Mouse (Mus musculus) heart, embryonic 12.5 days (tissue): ENCODE measurements around the gene Ube2g1. TPM values are rescaled to one million over a fixed set of nuclear protein-coding genes. Genes with fewer than 3 reads are reported as not detected.
A peak's percentile ranks its signal among the peaks of the same experiment; 100 is the strongest.
"Not testable (repeated sequence)": the region's sequence is repeated elsewhere in the genome, so short reads cannot be mapped to it uniquely, and the experiment has no call there.

Experiments
- ATAC-seq: fragments of 200-750 bp; cut with Nextera tagmentation; 2 replicates; pipeline ENCODE4 v1.8.0; 2017; ENCODE audit warnings: moderate TSS enrichment, moderate library complexity; ENCODE audit not compliant: insufficient number of reproducible peaks, low FRiP score
- H3K27ac ChIP-seq: fragments of 300-500 bp; sonication (generic); 2 replicates; pipeline ENCODE4 v1.5.1; 2016; ENCODE audit warnings: mild to moderate bottlenecking, moderate library complexity; ENCODE audit not compliant: poor library complexity, severe bottlenecking
- H3K27me3 ChIP-seq: fragments of 300-500 bp; sonication (generic); replicated peaks from 2 replicates; pipeline ENCODE4 v1.6.1; 2016; ENCODE audit warnings: mild to moderate bottlenecking, moderate library complexity
- H3K36me3 ChIP-seq: fragments of 300-500 bp; sonication (generic); 2 replicates; pipeline ENCODE4 v1.6.1; 2016; ENCODE audit warnings: mild to moderate bottlenecking, moderate library complexity
- H3K4me1 ChIP-seq: fragments of 300-500 bp; sonication (generic); replicated peaks from 2 replicates; pipeline ENCODE4 v1.6.1; 2016; ENCODE audit warnings: mild to moderate bottlenecking
- H3K4me2 ChIP-seq: fragments of 300-500 bp; sonication (generic); 2 replicates; pipeline ENCODE4 v1.6.1; 2016; ENCODE audit warnings: mild to moderate bottlenecking, moderate library complexity
- H3K4me3 ChIP-seq: fragments of 300-500 bp; sonication (generic); 2 replicates; pipeline ENCODE4 v1.5.1; 2016; ENCODE audit warnings: mild to moderate bottlenecking
- H3K9ac ChIP-seq: fragments of 300-500 bp; sonication (generic); 2 replicates; pipeline ENCODE4 v1.6.1; 2016; ENCODE audit warnings: mild to moderate bottlenecking, moderate library complexity
- H3K9me3 ChIP-seq: fragments of 300-500 bp; sonication (generic); replicated peaks from 2 replicates; pipeline ENCODE4 v1.6.1; 2016; ENCODE audit warnings: mild to moderate bottlenecking, moderate library complexity
- WGBS: fragments of 180-500 bp; shearing (Covaris S2); methylation state at CpG from one replicate; pipeline ENCODE4 v1.1.7; 2016; 5-methylcytosine and 5-hydroxymethylcytosine counted together
- polyA plus RNA-seq: library from polyadenylated mRNA; unstranded; fragments of >200 nt; fragmentation: Nextera tagmentation; extraction: Ambion mirVana; gene quantifications from 2 replicates; pipeline ENCODE4 v1.2.1, GENCODE M21; 2016

Ube2g1 gene
- polyA plus RNA-seq, 1 experiment from 2014 or later: 68.5 TPM

DNA sequence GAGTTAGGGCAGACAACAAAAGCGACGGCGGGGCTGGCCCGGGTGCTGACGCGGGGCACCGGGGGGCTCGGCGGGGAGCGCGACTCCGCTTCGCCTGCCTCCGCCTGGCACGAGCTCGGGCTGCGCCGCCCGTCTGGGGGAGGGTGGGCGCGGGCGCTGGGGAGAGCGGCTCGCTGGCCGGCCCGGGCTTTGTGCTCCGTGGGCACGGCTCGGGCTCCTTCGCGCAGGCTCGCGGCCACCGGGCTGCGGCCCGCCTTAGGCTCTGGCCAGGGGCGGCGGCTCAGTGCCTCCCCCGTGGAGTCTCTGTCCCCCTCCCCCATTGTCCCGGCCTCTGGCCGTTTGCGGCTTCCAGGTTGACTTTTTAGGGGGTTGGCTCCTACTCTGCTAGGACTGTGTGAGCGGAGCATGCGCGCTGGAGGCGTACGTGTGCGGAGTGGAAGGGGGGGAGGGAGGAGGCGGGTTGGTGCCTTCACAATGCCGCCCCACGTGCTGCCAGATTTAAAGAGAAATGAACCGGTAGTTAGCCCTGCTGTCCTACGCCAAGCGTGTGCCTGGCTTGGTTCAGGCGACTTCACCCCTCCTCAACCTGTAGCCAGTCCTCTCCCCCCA lies 1.1 kb downstream of the Ube2g1 start:
- no peaks in the 10 kb centered on the region for H3K36me3 ChIP-seq
- under 1% methylated on average over 54 of the region's 55 CpGs for WGBS
- ATAC-seq: peak; percentile 90
- peak overlapping the region; percentile 98 for H3K27ac ChIP-seq
- H3K4me3 ChIP-seq: peak overlapping the region; percentile 88
- no peaks in the 10 kb centered on the region for H3K9me3 ChIP-seq
- peaks cover 13% of the 10 kb centered on the region for H3K4me1 ChIP-seq
- peak overlapping the region; percentile 96 for H3K9ac ChIP-seq
- peak overlapping the region; percentile 63 for H3K4me2 ChIP-seq
- H3K27me3 ChIP-seq: no peaks in the 10 kb centered on the region

DNA sequence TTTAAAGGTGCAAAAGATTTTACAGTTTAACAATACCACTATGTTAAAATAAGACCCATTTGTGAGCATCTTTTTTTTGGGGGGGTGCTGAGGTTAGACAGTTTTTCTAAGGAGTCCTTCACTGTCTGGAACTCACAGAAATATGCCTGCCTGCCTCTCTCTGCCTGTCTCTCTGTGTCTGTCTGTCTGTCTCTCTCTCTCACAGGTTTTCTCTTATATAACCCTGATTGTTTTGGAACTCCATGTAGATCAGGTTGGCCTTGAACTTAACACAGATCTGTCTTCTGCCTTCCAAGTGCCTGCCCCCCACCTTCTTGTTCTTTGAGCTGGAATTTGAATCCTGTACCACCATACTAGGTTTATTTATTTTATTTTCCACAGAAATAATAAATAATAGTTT lies 2.2 kb downstream of the Ube2g1 start:
- ATAC-seq: no peak
- H3K27ac ChIP-seq: no peak overlapping the region
- peaks cover 13% of the 10 kb centered on the region for H3K4me1 ChIP-seq
- H3K36me3 ChIP-seq: no peaks in the 10 kb centered on the region
- H3K27me3 ChIP-seq: no peaks in the 10 kb centered on the region
- no peak overlapping the region for H3K4me3 ChIP-seq
- H3K9ac ChIP-seq: no peak overlapping the region
- peak overlapping the region; percentile 46 for H3K4me2 ChIP-seq
- no peaks in the 10 kb centered on the region for H3K9me3 ChIP-seq

- H3K4me3 ChIP-seq, H3K27ac ChIP-seq, ATAC-seq, H3K36me3 ChIP-seq, H3K9ac ChIP-seq, H3K4me2 ChIP-seq, H3K27me3 ChIP-seq, H3K9me3 ChIP-seq: not testable (repeated sequence)
- peaks cover 11% of the 10 kb centered on the region for H3K4me1 ChIP-seq
- 84% methylated on average over 3 of the region's 3 CpGs for WGBS
Measured at GRCm38 (mm10) chr11:72614336-72614735, 7.3 kb downstream of the Ube2g1 start.

DNA sequence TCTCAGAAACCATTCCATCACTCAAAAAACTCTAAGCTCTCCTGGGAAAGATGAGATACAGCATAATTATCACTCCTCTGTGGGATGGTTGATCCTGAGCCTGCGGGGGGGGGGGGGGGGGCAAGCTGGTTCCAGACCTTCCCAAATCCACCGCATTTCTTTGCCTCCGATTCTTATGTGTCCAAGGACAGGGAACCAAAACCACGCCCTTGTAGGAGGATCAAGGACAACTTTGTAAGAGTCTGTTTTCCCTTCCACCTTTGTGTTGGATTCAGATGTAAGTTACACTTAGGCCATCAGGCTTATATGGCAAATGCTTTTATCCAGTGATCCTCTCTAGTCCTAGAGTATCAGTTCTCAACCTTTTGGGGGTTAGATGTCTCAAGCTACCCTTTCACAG lies 8.8 kb downstream of the Ube2g1 start:
- H3K9me3 ChIP-seq: no peaks in the 10 kb centered on the region
- H3K4me2 ChIP-seq: no peak overlapping the region
- no peak overlapping the region for H3K4me3 ChIP-seq
- 85% methylated on average over 4 of the region's 4 CpGs for WGBS
- no peaks in the 10 kb centered on the region for H3K27me3 ChIP-seq
- H3K4me1 ChIP-seq: peaks cover 1% of the 10 kb centered on the region
- no peak for ATAC-seq
- H3K9ac ChIP-seq: no peak overlapping the region
- peaks cover 6% of the 10 kb centered on the region for H3K36me3 ChIP-seq
- H3K27ac ChIP-seq: no peak overlapping the region

DNA sequence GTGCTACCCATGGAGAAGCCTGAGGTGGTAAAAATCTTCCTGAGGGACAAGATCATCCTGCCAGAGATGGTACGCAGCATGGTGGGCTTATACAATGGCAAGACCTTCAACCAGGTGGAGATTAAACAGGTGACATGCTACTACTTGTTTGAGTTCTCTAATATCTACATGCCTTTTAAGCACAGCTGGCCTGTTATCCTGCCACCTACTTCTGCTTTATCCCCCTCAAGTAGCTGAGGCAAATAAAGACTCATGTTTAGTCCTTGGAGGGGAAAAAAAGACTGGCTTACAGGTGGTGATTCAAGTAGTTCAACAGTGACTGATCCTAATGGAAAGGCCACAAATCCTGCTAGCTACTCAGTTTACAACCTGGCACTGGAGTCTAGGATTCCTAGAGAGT lies 11.4 kb downstream of the Ube2g1 start:
- no peaks in the 10 kb centered on the region for H3K4me1 ChIP-seq
- no peak overlapping the region for H3K4me2 ChIP-seq
- H3K4me3 ChIP-seq: no peak overlapping the region
- H3K36me3 ChIP-seq: peaks cover 9% of the 10 kb centered on the region
- no peaks in the 10 kb centered on the region for H3K9me3 ChIP-seq
- 98% methylated on average over 1 of the region's 1 CpGs for WGBS
- H3K27me3 ChIP-seq: no peaks in the 10 kb centered on the region
- no peak overlapping the region for H3K9ac ChIP-seq
- H3K27ac ChIP-seq: no peak overlapping the region
- ATAC-seq: no peak

- Histone ChIP-seq H3K9ac (no peak overlapping the region), H3K27me3 (no peaks in the 10 kb centered on the region), H3K4me2 (no peak overlapping the region), H3K36me3 (peaks cover 5% of the 10 kb centered on the region; the same call in 1 of the 2 replicates), H3K9me3 (no peaks in the 10 kb centered on the region; the same call in 1 of the 2 replicates), H3K4me1 (no peaks in the 10 kb centered on the region; the same call in 1 of the 2 replicates), H3K27ac (no peak overlapping the region), H3K4me3 (no peak overlapping the region)
- 64% methylated on average over 4 of the region's 4 CpGs for WGBS
- no peak for ATAC-seq
Measured at GRCm38 (mm10) chr11:72642730-72643129, 35.6 kb downstream of the Ube2g1 start.

- H3K9ac ChIP-seq: no peak overlapping the region
- 86% methylated on average over 5 of the region's 5 CpGs for WGBS
- no peaks in the 10 kb centered on the region; the same call in 1 of the 2 replicates for H3K9me3 ChIP-seq
- H3K27me3 ChIP-seq: no peaks in the 10 kb centered on the region
- peaks cover 5% of the 10 kb centered on the region; the same call in 1 of the 2 replicates for H3K36me3 ChIP-seq
- no peak overlapping the region for H3K4me3 ChIP-seq
- H3K4me1 ChIP-seq: no peaks in the 10 kb centered on the region; the same call in 1 of the 2 replicates
- ATAC-seq: no peak
- H3K27ac ChIP-seq: no peak overlapping the region
- H3K4me2 ChIP-seq: no peak overlapping the region
Measured at GRCm38 (mm10) chr11:72645386-72645785, 38.3 kb downstream of the Ube2g1 start.

- no peak overlapping the region for H3K4me2 ChIP-seq
- WGBS: 71% methylated on average over 2 of the region's 2 CpGs
- H3K4me3 ChIP-seq: no peak overlapping the region
- no peaks in the 10 kb centered on the region for H3K36me3 ChIP-seq
- H3K4me1 ChIP-seq: no peaks in the 10 kb centered on the region
- ATAC-seq: no peak
- H3K27ac ChIP-seq: no peak overlapping the region
- no peaks in the 10 kb centered on the region for H3K9me3 ChIP-seq
- H3K27me3 ChIP-seq: no peaks in the 10 kb centered on the region
- no peak overlapping the region for H3K9ac ChIP-seq
Measured at GRCm38 (mm10) chr11:72650347-72650746, 43.3 kb downstream of the Ube2g1 start.

- no peaks in the 10 kb centered on the region for H3K9me3 ChIP-seq
- ATAC-seq: no peak
Measured at GRCm38 (mm10) chr11:72659918-72660317, 52.8 kb downstream of the Ube2g1 start.

DNA sequence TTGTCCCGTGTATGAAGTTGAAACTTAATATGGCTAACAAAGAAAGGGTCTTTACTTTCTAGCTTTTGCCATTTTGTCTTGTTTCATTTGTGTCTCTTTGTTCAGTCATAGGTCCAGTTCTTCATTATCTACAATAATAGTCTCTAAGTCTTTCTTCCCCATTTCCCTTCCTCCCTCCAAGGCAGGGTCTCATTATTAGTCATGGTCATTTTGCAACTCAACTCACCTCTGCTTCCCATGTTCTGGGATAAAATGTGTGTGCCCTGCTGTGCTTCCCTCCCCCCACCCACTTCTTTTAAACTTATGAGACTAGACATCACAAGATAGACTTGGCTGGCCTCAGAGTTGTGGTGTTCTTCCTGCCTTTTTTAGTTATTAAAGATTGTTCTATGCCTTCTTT lies 53.3 kb downstream of the Ube2g1 start:
- no peak for ATAC-seq
- WGBS: 94% methylated on average over 1 of the region's 1 CpGs
- Histone ChIP-seq H3K9ac (no peak overlapping the region), H3K4me2 (no peak overlapping the region), H3K4me3 (no peak overlapping the region), H3K36me3 (0 out of 2 replicates have a peak, but pooled peaks cover 2% of the 10 kb centered on the region), H3K4me1 (no peaks in the 10 kb centered on the region), H3K27ac (no peak overlapping the region), H3K27me3 (no peaks in the 10 kb centered on the region), H3K9me3 (no peaks in the 10 kb centered on the region)

More at GRCm38 (mm10) chr11:72659918-72660317, 52.8 kb downstream of the Ube2g1 start:
- no peaks in the 10 kb centered on the region for H3K27me3 ChIP-seq
- H3K4me1 ChIP-seq: no peaks in the 10 kb centered on the region
- no peak overlapping the region for H3K9ac ChIP-seq
- H3K27ac ChIP-seq: no peak overlapping the region
- H3K4me2 ChIP-seq: no peak overlapping the region
- H3K4me3 ChIP-seq: no peak overlapping the region
- H3K36me3 ChIP-seq: 0 out of 2 replicates have a peak, but pooled peaks cover 2% of the 10 kb centered on the region

DNA sequence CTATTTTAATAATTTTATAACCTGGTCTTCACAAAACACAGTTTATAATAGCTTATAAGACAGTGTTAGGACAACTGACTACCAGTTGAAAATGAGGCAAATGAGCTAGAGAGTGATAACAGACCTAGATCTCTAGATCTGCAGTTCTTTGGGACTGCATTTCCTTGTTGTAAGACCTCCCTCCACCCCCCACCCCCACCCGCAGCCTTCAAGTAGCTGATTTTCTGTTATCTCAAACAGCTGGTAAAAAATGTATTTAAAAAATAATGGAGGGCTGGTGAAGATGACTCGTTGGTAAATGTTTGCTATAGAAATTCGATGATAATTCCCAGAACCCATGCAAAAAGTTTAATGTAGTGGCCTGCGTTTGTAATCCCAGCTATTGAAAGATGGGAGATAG lies 57.6 kb downstream of the Ube2g1 start:
- Histone ChIP-seq H3K4me1 (no peaks in the 10 kb centered on the region), H3K4me3 (no peak overlapping the region), H3K4me2 (no peak overlapping the region), H3K9ac (no peak overlapping the region), H3K36me3 (peaks cover 13% of the 10 kb centered on the region), H3K27ac (no peak overlapping the region), H3K9me3 (no peaks in the 10 kb centered on the region), H3K27me3 (no peaks in the 10 kb centered on the region)
- WGBS: 86% methylated on average over 4 of the region's 4 CpGs
- ATAC-seq: no peak

DNA sequence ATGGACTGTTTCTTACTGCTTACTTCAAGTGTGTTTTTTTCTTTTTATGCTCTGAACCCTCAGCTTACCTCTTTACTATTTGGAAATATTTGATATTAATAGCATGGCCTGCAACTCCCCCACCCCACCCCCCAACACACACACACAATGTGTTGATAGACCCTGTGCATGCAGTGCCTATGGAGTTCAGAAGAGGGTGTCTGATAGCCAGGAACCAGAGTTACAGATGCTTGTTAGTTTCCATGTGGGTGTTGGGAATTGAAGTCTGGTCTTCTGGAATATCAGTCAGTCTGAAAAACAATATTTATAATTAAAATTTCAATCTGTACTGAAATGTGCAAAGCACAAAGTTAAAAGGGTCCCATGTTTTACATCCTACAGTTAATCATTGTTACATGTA lies 63.6 kb downstream of the Ube2g1 start:
- Histone ChIP-seq H3K9ac (no peak overlapping the region), H3K4me2 (no peak overlapping the region)
- no peak for ATAC-seq

More for the DNA sequence above, 63.6 kb downstream of the Ube2g1 start:
- Histone ChIP-seq H3K27ac (no peak overlapping the region), H3K4me3 (no peak overlapping the region), H3K27me3 (no peaks in the 10 kb centered on the region), H3K9me3 (no peaks in the 10 kb centered on the region), H3K36me3 (peaks cover 10% of the 10 kb centered on the region), H3K4me1 (peaks cover 6% of the 10 kb centered on the region; the same call in 1 of the 2 replicates)
